Mouse (Mus musculus) E14TG2a.4 (cell line): ENCODE data around the gene Slc22a12.

Source experiments
- CTCF ChIP-seq: conservative IDR thresholded peaks from 2 replicates; pipeline ENCODE4 v1.5.1; 2014; ENCODE audit warnings: low read length
- POU5F1 ChIP-seq: IDR thresholded peaks from 2 replicates; pipeline ENCODE4 v1.6.1; 2014; ENCODE audit warnings: low read length, borderline replicate concordance

GRCm38 (mm10) chr19:6537526-6537925 is 5.3 kb downstream of the Slc22a12 start:
- TF ChIP-seq CTCF (no peak), POU5F1 (no peak)
